Mouse (Mus musculus): ENCODE results near the gene Gm21992. TPM values are rescaled to one million over a fixed set of nuclear protein-coding genes. Genes with fewer than 3 reads are reported as not detected.
A peak's percentile ranks its signal among the peaks of the same experiment; 100 is the strongest.

Gm21992 gene
- 30.6 and 41.2 TPM in 2 replicates for polyA plus RNA-seq (2014; fragmentation: Nextera tagmentation; extraction: Ambion mirVana)

DNA sequence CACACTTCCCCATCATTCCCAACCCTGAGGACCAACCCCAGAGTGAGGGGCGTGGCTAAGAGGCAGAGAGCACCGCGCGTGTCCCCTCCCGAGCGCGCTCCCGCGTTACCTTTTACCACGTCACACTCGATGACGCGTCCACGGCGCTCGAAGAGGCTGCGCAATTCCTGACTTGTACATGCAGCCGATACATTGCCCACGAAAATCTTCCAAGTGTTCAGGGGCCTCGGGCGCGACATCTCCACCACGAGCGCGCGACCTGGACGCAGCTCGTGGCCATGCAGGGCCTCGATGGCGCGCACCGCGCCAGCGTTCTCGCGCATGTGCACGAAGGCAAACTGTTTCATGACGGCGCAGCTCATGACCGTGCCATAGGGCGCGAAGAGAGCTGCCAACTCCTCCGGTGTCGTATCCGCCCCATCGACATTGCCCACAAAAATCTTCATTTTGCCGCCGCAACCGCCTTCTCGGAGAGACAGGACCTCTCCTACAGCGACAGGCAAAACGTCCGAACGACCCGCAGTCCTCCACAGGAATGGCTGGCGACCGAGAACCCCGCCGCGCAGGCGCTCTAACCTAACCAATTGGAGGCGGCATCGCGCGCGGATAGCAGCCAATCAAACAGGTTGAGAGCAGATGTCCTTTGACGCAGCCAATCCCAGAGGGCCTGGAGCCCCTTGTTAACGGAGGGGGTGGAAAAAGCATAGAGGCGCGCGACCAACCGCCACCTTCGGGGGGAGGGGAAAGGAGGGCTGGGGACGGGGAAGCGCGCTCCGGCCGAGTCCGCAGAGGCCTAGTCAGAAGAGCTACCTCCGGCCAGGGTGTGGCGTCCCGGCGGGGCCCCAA is at the start of gene Gm21992, which contains the start of gene Rbm14:
Gm21992 (minus strand) TSS at position 550 of the 846 bp plus-strand sequence.
Rbm14 (minus strand) TSS at position 572 of the 846 bp plus-strand sequence.
- under 1% methylated on average over 82 of the region's 83 CpGs for WGBS
- H3K27ac ChIP-seq (ENCODE audit: low read depth, low read length): peak within 1 kb of the TSS; percentile 94
- H3K4me1 ChIP-seq (ENCODE audit: control insufficient read depth, insufficient read depth, low read length): peaks cover 21% of the 10 kb centered on the region
- H3K9ac ChIP-seq (ENCODE audit: low read depth, low read length): peak within 1 kb of the TSS; percentile 90
- peak within 1 kb of the TSS; percentile 77 for H3K4me2 ChIP-seq (replicated peaks; ENCODE audit: low read depth, low read length)
- no peaks in the 10 kb centered on the region for H3K9me3 ChIP-seq (ENCODE audit: control insufficient read depth, low read length)
- peak within 1 kb of the TSS; percentile 96 for H3K4me3 ChIP-seq (ENCODE audit: low read length)
- ATAC-seq (ENCODE audit: low FRiP score, low TSS enrichment): peak; percentile 99
- no peaks in the 10 kb centered on the region for H3K27me3 ChIP-seq (ENCODE audit: control insufficient read depth, insufficient read depth, low read length)
- H3K36me3 ChIP-seq (ENCODE audit: control insufficient read depth, insufficient read depth, low read length): no peaks in the 10 kb centered on the region

DNA sequence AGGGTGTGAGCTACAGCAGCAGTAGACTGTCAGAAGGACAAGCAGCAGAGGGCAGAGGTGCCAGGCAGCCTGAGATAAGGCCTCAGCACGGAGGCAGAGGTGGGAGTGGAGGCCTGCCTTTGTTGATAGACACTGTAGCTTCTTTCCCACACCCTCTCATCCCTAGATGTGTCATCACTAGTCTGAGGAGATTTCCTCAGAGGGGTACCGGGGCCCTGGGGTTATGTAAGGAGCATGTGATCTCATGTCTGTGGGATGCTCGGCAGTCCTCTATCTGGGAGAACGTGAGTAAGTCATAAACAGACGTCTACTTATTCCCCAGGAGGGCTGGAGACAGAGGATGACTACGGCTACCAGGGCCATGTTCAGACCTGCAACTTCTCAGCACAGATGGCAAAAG is 47.7 kb upstream of the Gm21992 start:
- 65% methylated on average over 6 of the region's 6 CpGs for WGBS
- no peak overlapping the region for H3K4me3 ChIP-seq (ENCODE audit: low read length)
- H3K9ac ChIP-seq (ENCODE audit: low read depth, low read length): no peak overlapping the region
- no peaks in the 10 kb centered on the region for H3K9me3 ChIP-seq (ENCODE audit: control insufficient read depth, low read length)
- no peaks in the 10 kb centered on the region for H3K36me3 ChIP-seq (ENCODE audit: control insufficient read depth, insufficient read depth, low read length)
- no peak overlapping the region for H3K27ac ChIP-seq (ENCODE audit: low read depth, low read length)
- H3K4me1 ChIP-seq (ENCODE audit: control insufficient read depth, insufficient read depth, low read length): peaks cover 3% of the 10 kb centered on the region; the same call in 1 of the 2 replicates
- no peaks in the 10 kb centered on the region for H3K27me3 ChIP-seq (ENCODE audit: control insufficient read depth, insufficient read depth, low read length)
- ATAC-seq (ENCODE audit: low FRiP score, low TSS enrichment): no peak
- no peak overlapping the region for H3K4me2 ChIP-seq (replicated peaks; ENCODE audit: low read depth, low read length)

DNA sequence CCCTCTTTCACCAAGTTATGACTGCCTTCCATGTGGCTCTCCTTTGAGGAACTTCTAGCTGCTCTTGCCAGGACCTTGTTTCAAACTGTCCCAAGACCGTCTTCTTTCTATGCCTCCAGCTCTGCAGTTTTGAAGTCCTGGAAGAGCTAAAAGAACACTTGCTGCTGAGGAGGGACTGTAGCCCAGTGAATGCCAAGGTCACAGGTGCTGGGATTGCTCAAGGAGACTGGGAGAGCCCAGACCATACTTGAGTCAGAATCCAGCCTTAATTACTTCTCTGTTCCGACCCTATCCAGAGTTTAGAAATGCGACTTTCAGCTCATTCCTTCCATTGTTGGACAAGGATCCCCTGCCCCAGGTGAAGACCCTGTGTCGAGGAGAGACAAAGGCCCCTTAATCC is 44.5 kb upstream of the Gm21992 start:
- no peak overlapping the region for H3K9ac ChIP-seq (ENCODE audit: low read depth, low read length)
- H3K36me3 ChIP-seq (ENCODE audit: control insufficient read depth, insufficient read depth, low read length): no peaks in the 10 kb centered on the region
- ATAC-seq (ENCODE audit: low FRiP score, low TSS enrichment): no peak
- H3K27ac ChIP-seq (ENCODE audit: low read depth, low read length): no peak overlapping the region
- H3K4me1 ChIP-seq (ENCODE audit: control insufficient read depth, insufficient read depth, low read length): peaks cover 3% of the 10 kb centered on the region; the same call in 1 of the 2 replicates
- H3K4me2 ChIP-seq (replicated peaks; ENCODE audit: low read depth, low read length): peak overlapping the region; percentile 82; the same call in 1 of the 2 replicates
- H3K9me3 ChIP-seq (ENCODE audit: control insufficient read depth, low read length): no peaks in the 10 kb centered on the region
- WGBS: 77% methylated on average over 4 of the region's 4 CpGs
- H3K27me3 ChIP-seq (ENCODE audit: control insufficient read depth, insufficient read depth, low read length): no peaks in the 10 kb centered on the region
- H3K4me3 ChIP-seq (ENCODE audit: low read length): peak overlapping the region; percentile 51; the same call in 1 of the 2 replicates

DNA sequence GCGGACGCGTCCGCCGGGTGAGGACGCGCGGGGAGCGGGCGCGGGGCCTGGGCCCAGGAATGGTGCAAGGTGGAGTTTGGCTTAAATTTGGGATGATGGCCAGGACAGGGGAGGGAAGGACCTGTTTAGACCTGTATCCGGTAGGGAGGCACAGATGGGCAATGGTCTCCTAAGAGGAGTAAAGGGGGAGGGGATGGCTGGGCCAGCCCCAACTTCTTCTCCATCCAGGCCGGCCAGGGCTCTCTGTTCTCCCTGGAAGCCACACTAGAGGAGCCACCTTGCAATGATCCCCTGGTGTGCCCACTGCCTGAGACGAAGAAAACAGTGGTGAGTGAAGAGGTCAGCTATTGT is 44.0 kb upstream of the Gm21992 start:
- Histone ChIP-seq H3K4me2 (replicated peaks; ENCODE audit: low read depth, low read length) (peak overlapping the region; percentile 82), H3K36me3 (ENCODE audit: control insufficient read depth, insufficient read depth, low read length) (no peaks in the 10 kb centered on the region), H3K9me3 (ENCODE audit: control insufficient read depth, low read length) (no peaks in the 10 kb centered on the region), H3K27ac (ENCODE audit: low read depth, low read length) (no peak overlapping the region), H3K4me3 (ENCODE audit: low read length) (peak overlapping the region; percentile 51), H3K27me3 (ENCODE audit: control insufficient read depth, insufficient read depth, low read length) (no peaks in the 10 kb centered on the region), H3K4me1 (ENCODE audit: control insufficient read depth, insufficient read depth, low read length) (peaks cover 3% of the 10 kb centered on the region; the same call in 1 of the 2 replicates), H3K9ac (ENCODE audit: low read depth, low read length) (peak overlapping the region; percentile 71)
- peak; percentile 71 for ATAC-seq (ENCODE audit: low FRiP score, low TSS enrichment)
- WGBS: 3% methylated on average over 14 of the region's 14 CpGs

DNA sequence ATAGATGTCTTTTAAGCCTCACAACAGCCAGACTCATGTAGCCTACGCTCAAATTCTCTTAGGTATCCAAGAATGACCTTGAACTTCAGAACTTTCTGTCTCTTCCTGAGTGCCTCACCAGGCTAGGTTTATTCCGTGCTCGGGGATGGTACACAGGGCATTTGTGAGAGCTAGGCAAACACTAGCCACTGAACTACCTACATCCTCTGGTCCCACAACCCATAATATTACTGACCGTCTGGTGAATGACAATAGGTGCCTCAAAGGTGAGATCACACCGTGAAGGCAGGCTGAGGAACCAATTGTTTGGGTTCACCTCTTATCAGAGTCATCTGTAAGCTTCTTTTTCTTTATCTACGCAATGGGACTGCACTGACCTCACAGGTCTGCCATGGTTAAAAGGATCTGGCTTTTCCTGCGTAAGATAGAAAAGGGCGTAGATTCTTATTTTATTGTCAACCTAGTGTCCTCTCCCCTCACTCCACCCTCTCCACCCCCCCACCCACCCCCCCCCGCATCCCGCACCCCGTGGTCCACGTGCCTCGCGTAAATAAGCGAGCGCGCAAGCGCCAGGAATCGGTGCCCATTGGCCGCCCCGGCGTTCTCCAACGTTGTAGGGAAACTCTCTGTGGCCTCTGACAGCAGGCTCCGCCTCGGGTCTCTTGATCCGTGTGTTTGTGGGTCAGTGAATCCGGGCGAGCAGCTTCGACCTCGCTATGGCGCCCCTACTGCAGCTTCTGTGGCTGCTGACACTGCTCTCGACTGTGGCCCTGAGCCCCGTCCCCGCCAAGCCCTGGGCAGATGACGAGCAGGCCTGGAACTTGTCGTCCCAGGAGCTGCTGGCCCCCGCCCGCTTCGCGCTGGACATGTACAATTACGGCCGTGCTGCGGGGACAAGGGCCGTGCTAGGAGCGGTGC is 43.4 kb upstream of the Gm21992 start, which contains the start of gene Ctsf:
Ctsf (plus strand) TSS at position 579 of the 918 bp plus-strand sequence.
- no peaks in the 10 kb centered on the region for H3K9me3 ChIP-seq (ENCODE audit: control insufficient read depth, low read length)
- 3% methylated on average over 45 of the region's 45 CpGs for WGBS
- H3K9ac ChIP-seq (ENCODE audit: low read depth, low read length): peak within 1 kb of the TSS; percentile 71
- peak within 1 kb of the TSS; percentile 51 for H3K4me3 ChIP-seq (ENCODE audit: low read length)
- peak; percentile 92 for ATAC-seq (ENCODE audit: low FRiP score, low TSS enrichment)
- peak within 1 kb of the TSS; percentile 82 for H3K4me2 ChIP-seq (replicated peaks; ENCODE audit: low read depth, low read length)
- no peaks in the 10 kb centered on the region for H3K36me3 ChIP-seq (ENCODE audit: control insufficient read depth, insufficient read depth, low read length)
- H3K4me1 ChIP-seq (ENCODE audit: control insufficient read depth, insufficient read depth, low read length): peaks cover 3% of the 10 kb centered on the region; the same call in 1 of the 2 replicates
- no peaks in the 10 kb centered on the region for H3K27me3 ChIP-seq (ENCODE audit: control insufficient read depth, insufficient read depth, low read length)
- H3K27ac ChIP-seq (ENCODE audit: low read depth, low read length): no peak within 1 kb of the TSS

DNA sequence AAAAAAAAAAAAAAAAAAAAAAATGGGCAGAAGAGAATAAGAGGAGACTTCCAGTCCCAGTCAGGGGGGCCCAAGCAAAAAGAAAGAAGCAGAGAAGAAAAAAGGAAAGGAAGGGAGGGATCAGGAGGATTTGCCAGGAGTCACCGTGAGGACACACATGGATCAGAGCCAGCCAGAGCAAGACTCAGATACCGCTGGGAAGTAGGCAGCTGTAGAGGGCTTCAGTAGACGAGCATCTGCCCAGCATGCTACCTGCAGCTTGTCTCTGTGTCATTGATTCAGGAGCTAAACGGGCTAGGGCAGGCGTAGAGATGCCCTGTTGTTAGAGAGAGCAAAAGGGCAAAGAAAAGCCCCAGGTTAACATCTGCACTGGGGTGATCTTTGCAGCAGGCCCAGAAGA is 38.9 kb upstream of the Gm21992 start:
- ATAC-seq (ENCODE audit: low FRiP score, low TSS enrichment): no peak

DNA sequence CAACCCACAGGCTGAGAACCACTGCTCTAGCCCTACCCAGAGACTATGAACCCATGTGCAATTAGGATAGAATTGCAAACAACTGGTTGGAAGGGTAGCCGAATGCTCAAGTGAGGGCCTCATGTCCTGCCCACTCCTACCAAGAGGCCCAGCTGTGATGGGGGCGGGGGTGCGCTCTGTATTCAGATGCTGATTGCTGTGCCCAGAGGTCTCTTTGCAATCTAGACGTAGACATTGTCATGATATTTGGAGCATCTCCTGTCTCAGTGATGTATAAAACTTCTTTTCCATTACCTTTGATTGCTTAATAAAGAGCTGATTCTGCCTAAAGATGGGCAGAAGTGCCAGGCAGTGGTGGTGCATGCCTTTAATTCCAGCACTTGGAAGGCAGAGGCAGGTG is 38.4 kb upstream of the Gm21992 start:
- peaks cover 3% of the 10 kb centered on the region; the same call in 1 of the 2 replicates for H3K4me1 ChIP-seq (ENCODE audit: control insufficient read depth, insufficient read depth, low read length)
- H3K4me3 ChIP-seq (ENCODE audit: low read length): no peak overlapping the region
- WGBS: 48% methylated on average over 4 of the region's 4 CpGs
- no peak overlapping the region for H3K27ac ChIP-seq (ENCODE audit: low read depth, low read length)
- no peak overlapping the region for H3K9ac ChIP-seq (ENCODE audit: low read depth, low read length)
- H3K9me3 ChIP-seq (ENCODE audit: control insufficient read depth, low read length): no peaks in the 10 kb centered on the region
- no peaks in the 10 kb centered on the region for H3K27me3 ChIP-seq (ENCODE audit: control insufficient read depth, insufficient read depth, low read length)
- no peaks in the 10 kb centered on the region for H3K36me3 ChIP-seq (ENCODE audit: control insufficient read depth, insufficient read depth, low read length)
- ATAC-seq (ENCODE audit: low FRiP score, low TSS enrichment): no peak
- no peak overlapping the region for H3K4me2 ChIP-seq (replicated peaks; ENCODE audit: low read depth, low read length)

More for the DNA sequence above, 38.9 kb upstream of the Gm21992 start:
- H3K36me3 ChIP-seq (ENCODE audit: control insufficient read depth, insufficient read depth, low read length): no peaks in the 10 kb centered on the region
- WGBS: 54% methylated on average over 5 of the region's 5 CpGs
- no peak overlapping the region for H3K4me2 ChIP-seq (replicated peaks; ENCODE audit: low read depth, low read length)
- H3K9me3 ChIP-seq (ENCODE audit: control insufficient read depth, low read length): no peaks in the 10 kb centered on the region
- no peak overlapping the region for H3K9ac ChIP-seq (ENCODE audit: low read depth, low read length)
- no peaks in the 10 kb centered on the region for H3K27me3 ChIP-seq (ENCODE audit: control insufficient read depth, insufficient read depth, low read length)
- H3K27ac ChIP-seq (ENCODE audit: low read depth, low read length): no peak overlapping the region
- H3K4me1 ChIP-seq (ENCODE audit: control insufficient read depth, insufficient read depth, low read length): peaks cover 3% of the 10 kb centered on the region; the same call in 1 of the 2 replicates
- no peak overlapping the region for H3K4me3 ChIP-seq (ENCODE audit: low read length)

DNA sequence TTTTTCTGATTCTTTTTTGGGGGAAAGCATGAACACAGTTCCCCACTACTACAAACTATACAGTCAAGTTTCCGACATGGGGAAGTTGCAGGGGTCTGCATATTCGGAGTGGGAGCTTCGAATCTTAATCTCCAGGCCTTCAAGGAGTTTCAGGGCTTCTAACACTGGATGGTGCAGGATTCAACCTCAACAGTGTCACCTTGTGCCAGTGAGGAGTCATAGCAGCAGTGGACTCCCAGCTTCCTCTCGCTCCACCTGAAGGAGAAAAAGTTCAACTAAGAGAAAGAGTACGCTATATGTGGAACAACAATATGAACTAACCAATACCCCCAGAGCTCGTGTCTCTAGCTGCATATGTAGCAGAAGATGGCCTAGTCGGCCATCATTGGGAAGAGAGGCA is 36.1 kb upstream of the Gm21992 start:
- Histone ChIP-seq H3K27ac (ENCODE audit: low read depth, low read length) (no peak overlapping the region), H3K36me3 (ENCODE audit: control insufficient read depth, insufficient read depth, low read length) (no peaks in the 10 kb centered on the region), H3K9me3 (ENCODE audit: control insufficient read depth, low read length) (no peaks in the 10 kb centered on the region), H3K4me1 (ENCODE audit: control insufficient read depth, insufficient read depth, low read length) (no peaks in the 10 kb centered on the region), H3K9ac (ENCODE audit: low read depth, low read length) (no peak overlapping the region), H3K4me3 (ENCODE audit: low read length) (no peak overlapping the region), H3K4me2 (replicated peaks; ENCODE audit: low read depth, low read length) (no peak overlapping the region), H3K27me3 (ENCODE audit: control insufficient read depth, insufficient read depth, low read length) (no peaks in the 10 kb centered on the region)
- WGBS: 35% methylated on average over 7 of the region's 7 CpGs
- ATAC-seq (ENCODE audit: low FRiP score, low TSS enrichment): no peak

Data from kidney, embryonic 14.5 days (tissue).